Mouse (Mus musculus) left cerebral cortex, postnatal 4 days (tissue): ENCODE measurements around the gene Hecw2. TPM values are rescaled to one million over a fixed set of nuclear protein-coding genes. Genes with fewer than 3 reads are reported as not detected.

ENCODE experiments used
- microRNA-seq: library from miRNA; unstranded; fragments of <30 nt; microRNA quantifications from one replicate; pipeline ENCODE4 v1.2.0, GENCODE M21; 2022
- total RNA-seq, 2 experiments: library from RNA; stranded (reverse); gene quantifications; 2 replicates each; pipeline ENCODE4 v1.2.3; 2021

Gene Hecw2
- total RNA-seq, 2 experiments from 2014 or later: 43.1 to 43.4 TPM

Small RNA genes lying within 50 kb of the gene (microRNA-seq; reads per million reads assigned to microRNA genes)
- not detected for gene Mir7681

Other genes with a start within 250 kb of the Hecw2 start
- gene Ccdc150, start 55.5 kb upstream of the Hecw2 start, total RNA-seq: under 1 TPM; 0.16 to 0.28 TPM
- gene Gtf3c3, start 243.8 kb upstream of the Hecw2 start, total RNA-seq: 10 to 100 TPM; 30.2 to 35.2 TPM